Mouse (Mus musculus) left cerebral cortex, postnatal 14 days (tissue): Measurements from ENCODE around the gene Dhx9. TPM values are rescaled to one million over a fixed set of nuclear protein-coding genes. Genes with fewer than 3 reads are reported as not detected.

Source experiments
- total RNA-seq, 2 experiments: library from RNA; stranded (reverse); gene quantifications; 2 replicates each; pipeline ENCODE4 v1.2.3; 2021

Dhx9 gene
- total RNA-seq, 2 experiments from 2014 or later: 105 to 107 TPM

Other genes starting within 250 kb of the Dhx9 start
- 10 to 100 TPM; 40.8 to 46.8 TPM for gene Lamc1, start 154.9 kb downstream of the Dhx9 start, total RNA-seq
- 1 to 10 TPM; 2.0 TPM for gene Shcbp1l, start 62.5 kb downstream of the Dhx9 start, total RNA-seq
- gene Npl, start 62.4 kb upstream of the Dhx9 start, total RNA-seq: 1 to 10 TPM; 6.0 to 8.1 TPM
- gene Rgs8, start 165.4 kb upstream of the Dhx9 start, total RNA-seq: 10 to 100 TPM; 37.6 to 39.6 TPM